Mouse (Mus musculus): ENCODE measurements around the gene Fryl. TPM values are rescaled to one million over a fixed set of nuclear protein-coding genes. Genes with fewer than 3 reads are reported as not detected.

The Fryl gene
- polyA plus RNA-seq, 1 experiment from 2014 or later = 30.8 TPM

DNA sequence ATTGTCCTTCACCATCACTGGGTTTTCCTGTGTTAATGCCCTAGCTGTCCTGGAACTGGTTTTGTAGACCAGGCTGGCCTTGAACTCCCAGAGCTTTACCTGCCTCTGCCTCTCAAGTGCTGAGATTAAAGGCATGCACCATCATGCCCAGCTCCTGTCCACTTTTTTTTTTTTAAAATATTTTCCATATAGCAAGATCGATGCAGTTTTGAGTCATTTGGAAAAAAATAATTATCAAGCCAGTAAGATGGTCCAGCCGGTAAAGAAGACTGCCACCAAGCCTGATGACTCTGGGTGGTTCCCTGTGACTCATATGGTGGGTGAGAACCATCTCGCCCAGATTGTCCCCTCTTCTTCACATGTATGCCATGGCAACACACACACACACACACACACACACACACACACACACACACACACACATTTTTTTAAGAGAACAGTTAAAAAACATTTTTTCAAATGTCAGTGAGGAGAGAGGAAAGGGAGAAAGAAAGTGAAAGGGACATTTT, 29.1 kb upstream of the Fryl start:
- H3K27me3 ChIP-seq = no peaks in the 10 kb centered on the region
- DNase-seq (ENCODE audit: low read depth, low spot score) (no peak), ATAC-seq (no peak)
- in situ Hi-C loops (cut with MboI; ENCODE audit: low pct_unique_long_range_greater_than_20kb) = no loop called here
- no peak for TF ChIP-seq CTCF (IDR thresholded peaks at IDR 0.05)
- CTCF ChIA-PET = interaction anchor here (0.7 kb wide), 1 partner anchor 19 kb away, joined by 3 read pairs; no protein-coding TSS in a partner anchor
- POLR2A ChIA-PET = no interaction called here

DNA sequence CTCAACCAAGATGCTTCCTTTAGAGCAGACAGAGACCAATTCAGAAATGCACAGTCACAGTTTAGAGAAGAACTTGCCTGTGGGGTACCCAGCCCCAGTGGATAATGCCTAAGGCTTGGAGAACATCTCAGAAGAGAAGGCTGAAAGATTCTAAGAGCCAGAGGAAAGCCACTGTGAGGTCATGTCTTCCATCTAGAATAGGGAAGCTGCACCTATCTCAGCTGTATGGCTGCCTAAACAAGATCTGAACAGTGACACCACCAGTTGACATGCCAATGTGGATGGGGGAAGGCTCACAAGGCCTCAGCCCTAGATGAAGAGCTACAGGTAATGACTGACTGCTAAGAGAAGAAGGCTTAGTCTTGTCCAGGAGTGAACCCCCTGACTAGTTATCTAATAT, 27.6 kb upstream of the Fryl start:
- H3K27me3 ChIP-seq = no peaks in the 10 kb centered on the region
- no peak for TF ChIP-seq CTCF (IDR thresholded peaks at IDR 0.05)
- POLR2A ChIA-PET = no interaction called here
- no peak for DNase-seq (ENCODE audit: low read depth, low spot score)
- CTCF ChIA-PET = interaction anchor here (1.5 kb wide), 1 partner anchor 20 kb away, joined by 4 read pairs; no protein-coding TSS in a partner anchor
- in situ Hi-C loops (cut with MboI; ENCODE audit: low pct_unique_long_range_greater_than_20kb) = no loop called here
- ATAC-seq = no peak

GRCm38 (mm10) chr5:73280567-73280850, 24.1 kb upstream of the Fryl start:
- no peak for ATAC-seq
- no peaks in the 10 kb centered on the region for H3K27me3 ChIP-seq
- DNase-seq (ENCODE audit: low read depth, low spot score) = no peak
- TF ChIP-seq CTCF (IDR thresholded peaks at IDR 0.05) = no peak
- ChIA-PET POLR2A (interaction anchor here (0.7 to 1.4 kb wide), 4 partner anchors 11 to 125 kb away, joined by 3 to 9 read pairs (median 6); no protein-coding TSS in a partner anchor), CTCF (interaction anchor here (1.4 to 2.6 kb wide), 2 partner anchors 9 to 11 kb away, joined by 4 to 11 read pairs; partner anchors contain the start of gene Ociad1)
- in situ Hi-C loops (cut with MboI; ENCODE audit: low pct_unique_long_range_greater_than_20kb) = no loop called here

DNA sequence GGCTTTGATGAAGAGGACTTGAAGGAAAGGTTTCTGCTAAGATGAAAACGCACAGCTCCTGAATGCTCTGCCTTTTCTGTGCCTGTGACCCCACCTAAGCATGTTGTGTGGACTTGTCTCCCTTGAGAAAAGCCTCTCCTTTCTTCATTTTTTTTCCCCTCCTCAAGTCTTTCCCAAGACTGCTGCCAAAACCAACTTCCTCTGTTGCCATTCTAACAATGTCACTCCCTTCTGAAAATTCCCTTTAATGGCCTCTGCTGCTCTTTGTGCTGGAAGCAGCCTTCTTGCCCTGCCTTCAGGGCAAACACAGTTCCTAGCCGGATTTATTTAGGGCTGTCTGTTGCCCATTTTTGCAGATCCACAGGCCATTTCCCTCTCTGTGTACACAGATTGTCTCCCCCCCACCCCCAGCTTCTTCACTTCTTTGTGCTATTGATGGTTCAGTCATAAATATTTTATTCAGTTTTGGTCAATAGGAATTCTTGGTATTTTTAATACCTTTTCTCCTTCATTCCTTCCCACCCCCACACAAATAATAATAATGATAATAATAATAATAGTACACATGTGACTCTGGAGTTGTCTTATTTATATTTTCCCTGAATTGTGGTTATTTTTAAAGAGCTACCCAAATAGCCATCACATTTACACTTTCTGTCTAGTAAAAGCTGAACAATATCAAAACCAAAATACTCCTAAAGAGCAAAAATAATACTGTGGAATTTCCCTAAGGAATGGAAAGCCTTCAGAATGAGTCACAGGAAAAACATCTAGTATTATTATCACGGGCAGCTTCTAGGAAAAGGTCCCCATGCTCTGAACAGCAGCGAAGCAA, 23.5 kb upstream of the Fryl start:
- ATAC-seq (no peak), DNase-seq (ENCODE audit: low read depth, low spot score) (no peak)
- CTCF ChIA-PET = interaction anchor here (1.4 to 2.6 kb wide), 4 partner anchors 7 to 18 kb away, joined by 4 to 11 read pairs (median 5); partner anchors contain the start of gene Ociad1
- in situ Hi-C loops (cut with MboI; ENCODE audit: low pct_unique_long_range_greater_than_20kb) = no loop called here
- POLR2A ChIA-PET = interaction anchor here (0.6 to 1.8 kb wide), 7 partner anchors 11 to 1518 kb away, joined by 3 to 9 read pairs (median 6); no protein-coding TSS in a partner anchor
- TF ChIP-seq CTCF (IDR thresholded peaks at IDR 0.05) = no peak
- H3K27me3 ChIP-seq = no peaks in the 10 kb centered on the region

DNA sequence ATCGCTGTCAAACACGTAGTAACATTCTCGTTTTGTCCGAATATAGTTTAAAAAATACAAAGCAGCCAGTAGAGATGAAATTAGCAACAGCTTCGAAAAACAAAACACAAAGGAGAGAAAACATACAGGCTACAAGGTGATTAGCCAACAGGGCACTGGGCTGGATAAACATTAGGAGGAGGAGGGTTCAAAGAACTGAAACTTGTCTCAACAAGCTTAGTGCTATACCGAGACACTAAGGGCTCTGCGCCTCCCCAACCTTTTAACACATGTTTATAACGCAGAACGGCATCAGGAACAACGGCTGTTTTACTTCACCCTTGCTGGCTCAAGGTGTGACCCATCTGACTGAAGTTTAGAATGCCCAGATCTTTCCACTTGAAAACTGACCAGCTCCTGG, 22.8 kb upstream of the Fryl start:
- no peaks in the 10 kb centered on the region for H3K27me3 ChIP-seq
- POLR2A ChIA-PET = interaction anchor here (0.8 to 1.8 kb wide), 2 partner anchors 10 to 14 kb away, joined by 5 to 6 read pairs; no protein-coding TSS in a partner anchor
- no peak for TF ChIP-seq CTCF (IDR thresholded peaks at IDR 0.05)
- ATAC-seq (no peak), DNase-seq (ENCODE audit: low read depth, low spot score) (no peak)
- in situ Hi-C loops (cut with MboI; ENCODE audit: low pct_unique_long_range_greater_than_20kb) = no loop called here
- CTCF ChIA-PET = interaction anchor here (1.8 to 2.6 kb wide), 3 partner anchors 8 to 18 kb away, joined by 4 to 11 read pairs (median 6); partner anchors contain the start of gene Ociad1

DNA sequence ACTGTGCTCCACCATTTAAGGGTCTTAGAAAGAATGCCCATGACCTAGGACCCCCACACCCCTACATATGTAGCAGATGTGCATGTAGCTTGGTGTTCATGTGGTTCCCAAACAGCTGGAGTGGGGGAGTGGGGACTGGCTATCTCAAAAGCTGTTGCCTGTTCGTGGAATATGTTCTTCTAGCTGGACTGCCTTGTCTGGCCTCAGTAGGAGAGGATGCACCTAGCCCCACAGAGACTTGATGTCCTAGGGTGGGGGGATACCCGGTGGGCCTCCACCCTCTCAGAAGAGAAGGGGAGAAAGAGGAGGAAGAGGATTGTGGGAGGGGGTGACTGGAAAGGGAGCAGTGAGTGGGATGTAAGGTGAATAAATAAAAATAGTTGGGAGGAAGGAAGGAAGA, 18.5 kb upstream of the Fryl start:
- in situ Hi-C loops (cut with MboI; ENCODE audit: low pct_unique_long_range_greater_than_20kb) = no loop called here
- ChIA-PET POLR2A (no interaction called here), CTCF (interaction anchor here (0.7 kb wide), 1 partner anchor 10 kb away, joined by 3 read pairs; no protein-coding TSS in a partner anchor)
- DNase-seq (ENCODE audit: low read depth, low spot score) (no peak), ATAC-seq (no peak)
- H3K27me3 ChIP-seq = no peaks in the 10 kb centered on the region
- TF ChIP-seq CTCF (IDR thresholded peaks at IDR 0.05) = no peak

DNA sequence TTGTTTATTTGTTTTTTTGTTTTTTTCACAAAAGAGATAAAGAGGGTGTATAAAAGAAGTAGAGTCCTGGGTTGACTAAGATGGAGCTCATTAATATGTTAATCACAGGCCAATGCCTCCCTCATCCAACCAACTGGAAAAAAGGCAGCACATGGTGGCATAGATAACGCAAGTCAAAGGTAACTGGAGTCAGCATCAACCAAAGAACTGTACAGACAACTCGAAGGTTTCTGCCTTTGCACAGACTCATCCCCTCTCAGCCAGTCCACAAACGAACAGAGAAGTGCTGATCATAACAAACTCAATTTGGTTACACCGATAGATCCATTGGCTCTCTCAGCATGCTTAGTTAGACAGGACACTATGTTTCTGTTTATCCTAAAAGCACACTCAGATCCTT, 16.8 kb upstream of the Fryl start:
- DNase-seq (ENCODE audit: low read depth, low spot score) = no peak
- CTCF ChIA-PET = no interaction called here
- POLR2A ChIA-PET = interaction anchor here (0.5 to 0.7 kb wide), 2 partner anchors 18 to 77 kb away, joined by 3 read pairs; no protein-coding TSS in a partner anchor
- no peak for ATAC-seq
- in situ Hi-C loops (cut with MboI; ENCODE audit: low pct_unique_long_range_greater_than_20kb) = no loop called here
- TF ChIP-seq CTCF (IDR thresholded peaks at IDR 0.05) = no peak
- H3K27me3 ChIP-seq = no peaks in the 10 kb centered on the region

GRCm38 (mm10) chr5:73270612-73271011, 14.2 kb upstream of the Fryl start:
- H3K27me3 ChIP-seq = no peaks in the 10 kb centered on the region
- DNase-seq (ENCODE audit: low read depth, low spot score) = no peak
- POLR2A ChIA-PET = no interaction called here
- CTCF ChIA-PET = interaction anchor here (0.9 kb wide), 1 partner anchor 112 kb away, joined by 3 read pairs; no protein-coding TSS in a partner anchor
- no peak for TF ChIP-seq CTCF (IDR thresholded peaks at IDR 0.05)
- in situ Hi-C loops (cut with MboI; ENCODE audit: low pct_unique_long_range_greater_than_20kb) = no loop called here
- no peak for ATAC-seq

- no peak for ATAC-seq
- ChIA-PET POLR2A (interaction anchor here (0.6 to 1.5 kb wide), 4 partner anchors 10 to 297 kb away, joined by 3 to 6 read pairs (median 4); no protein-coding TSS in a partner anchor), CTCF (interaction anchor here (0.7 kb wide), 1 partner anchor 67 kb away, joined by 3 read pairs; no protein-coding TSS in a partner anchor)
- in situ Hi-C loops (cut with MboI; ENCODE audit: low pct_unique_long_range_greater_than_20kb) = no loop called here
- TF ChIP-seq CTCF (IDR thresholded peaks at IDR 0.05) = no peak
- DNase-seq (ENCODE audit: low read depth, low spot score) = no peak
- H3K27me3 ChIP-seq = no peaks in the 10 kb centered on the region
These were observed 12.3 kb upstream of the Fryl start for GRCm38 (mm10) chr5:73268636-73269213.

DNA sequence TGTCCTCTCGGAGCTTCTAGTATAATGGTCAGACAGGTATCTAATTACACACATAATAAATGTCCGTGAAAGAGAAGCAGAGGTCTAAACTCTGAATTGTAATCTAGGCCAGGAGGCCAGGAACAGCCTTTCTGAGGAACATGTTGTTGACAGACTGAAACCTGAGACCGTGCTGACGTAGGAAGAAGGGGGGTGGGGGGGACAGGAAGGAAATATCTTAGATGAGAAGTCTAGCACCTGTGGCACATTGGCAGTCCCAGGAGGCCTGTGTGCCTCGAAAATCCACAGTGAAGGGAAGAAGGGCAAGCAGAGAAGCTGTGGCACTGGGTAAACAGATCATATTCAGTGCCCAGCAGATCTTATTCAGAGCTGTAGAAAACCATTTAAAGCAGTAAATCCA, 9.0 kb upstream of the Fryl start:
- DNase-seq (ENCODE audit: low read depth, low spot score) (no peak), ATAC-seq (no peak)
- in situ Hi-C loops (cut with MboI; ENCODE audit: low pct_unique_long_range_greater_than_20kb) = no loop called here
- no peak for TF ChIP-seq CTCF (IDR thresholded peaks at IDR 0.05)
- CTCF ChIA-PET = interaction anchor here (1.0 kb wide), 1 partner anchor 10 kb away, joined by 3 read pairs; no protein-coding TSS in a partner anchor
- POLR2A ChIA-PET = no interaction called here
- no peaks in the 10 kb centered on the region for H3K27me3 ChIP-seq

Measured in Patski (cell line).